Mouse (Mus musculus): ENCODE measurements around the gene Zfpm1. TPM values are rescaled to one million over a fixed set of nuclear protein-coding genes. Genes with fewer than 3 reads are reported as not detected.
A peak's percentile ranks its signal among the peaks of the same experiment; 100 is the strongest.

Gene Zfpm1
- polyA plus RNA-seq, 1 experiment from 2014 or later, result 1.4 TPM

- peaks cover 24% of the 10 kb centered on the region for H3K4me1 ChIP-seq (replicated peaks; ENCODE audit: control insufficient read depth, insufficient read depth, low read length)
- ATAC-seq (replicated peaks; ENCODE audit: low FRiP score), result no peak
- H3K9ac ChIP-seq (ENCODE audit: low read length), result no peak overlapping the region
- H3K36me3 ChIP-seq (ENCODE audit: control insufficient read depth, insufficient read depth, low read length), result no peaks in the 10 kb centered on the region
- H3K4me3 ChIP-seq (ENCODE audit: low read depth, low read length), result no peak overlapping the region
- 71% methylated on average over 6 of the region's 6 CpGs for WGBS
- no peak overlapping the region for H3K4me2 ChIP-seq (ENCODE audit: low read depth, low read length, severe bottlenecking)
- no peak overlapping the region for H3K27ac ChIP-seq (ENCODE audit: low read depth, low read length)
- peaks cover 34% of the 10 kb centered on the region for H3K27me3 ChIP-seq (ENCODE audit: control insufficient read depth, insufficient read depth, low read length)
- no peak for DNase-seq (ENCODE audit: low spot score)
- no peaks in the 10 kb centered on the region for H3K9me3 ChIP-seq (ENCODE audit: control insufficient read depth, low read length)
Measured at GRCm38 (mm10) chr8:122285727-122286126, 3.8 kb downstream of the Zfpm1 start.

GRCm38 (mm10) chr8:122286899-122287298 is 5.0 kb downstream of the Zfpm1 start:
- peaks cover 26% of the 10 kb centered on the region for H3K4me1 ChIP-seq (replicated peaks; ENCODE audit: control insufficient read depth, insufficient read depth, low read length)
- H3K4me2 ChIP-seq (ENCODE audit: low read depth, low read length, severe bottlenecking), result no peak overlapping the region
- peaks cover 34% of the 10 kb centered on the region for H3K27me3 ChIP-seq (ENCODE audit: control insufficient read depth, insufficient read depth, low read length)

GRCm38 (mm10) chr8:122287742-122288141 is 5.8 kb downstream of the Zfpm1 start:
- no peak for ATAC-seq (replicated peaks; ENCODE audit: low FRiP score)
- H3K27me3 ChIP-seq (ENCODE audit: control insufficient read depth, insufficient read depth, low read length), result peaks cover 31% of the 10 kb centered on the region
- H3K36me3 ChIP-seq (ENCODE audit: control insufficient read depth, insufficient read depth, low read length), result no peaks in the 10 kb centered on the region
- H3K4me2 ChIP-seq (ENCODE audit: low read depth, low read length, severe bottlenecking), result no peak overlapping the region
- no peak for DNase-seq (ENCODE audit: low spot score)
- no peaks in the 10 kb centered on the region for H3K9me3 ChIP-seq (ENCODE audit: control insufficient read depth, low read length)
- WGBS, result 84% methylated on average over 8 of the region's 8 CpGs
- peaks cover 21% of the 10 kb centered on the region for H3K4me1 ChIP-seq (replicated peaks; ENCODE audit: control insufficient read depth, insufficient read depth, low read length)
- H3K4me3 ChIP-seq (ENCODE audit: low read depth, low read length), result no peak overlapping the region
- H3K27ac ChIP-seq (ENCODE audit: low read depth, low read length), result no peak overlapping the region
- no peak overlapping the region for H3K9ac ChIP-seq (ENCODE audit: low read length)

More at GRCm38 (mm10) chr8:122286899-122287298, 5.0 kb downstream of the Zfpm1 start:
- Histone ChIP-seq H3K27ac (ENCODE audit: low read depth, low read length) (no peak overlapping the region), H3K36me3 (ENCODE audit: control insufficient read depth, insufficient read depth, low read length) (no peaks in the 10 kb centered on the region), H3K4me3 (ENCODE audit: low read depth, low read length) (no peak overlapping the region), H3K9me3 (ENCODE audit: control insufficient read depth, low read length) (no peaks in the 10 kb centered on the region), H3K9ac (ENCODE audit: low read length) (no peak overlapping the region)
- WGBS, result 88% methylated on average over 10 of the region's 10 CpGs
- ATAC-seq (replicated peaks; ENCODE audit: low FRiP score) (no peak), DNase-seq (ENCODE audit: low spot score) (no peak)

GRCm38 (mm10) chr8:122288344-122288743 is 6.4 kb downstream of the Zfpm1 start:
- H3K27me3 ChIP-seq (ENCODE audit: control insufficient read depth, insufficient read depth, low read length), result peaks cover 25% of the 10 kb centered on the region
- H3K9ac ChIP-seq (ENCODE audit: low read length), result no peak overlapping the region
- no peak overlapping the region for H3K4me3 ChIP-seq (ENCODE audit: low read depth, low read length)
- ATAC-seq (replicated peaks; ENCODE audit: low FRiP score) (no peak), DNase-seq (ENCODE audit: low spot score) (no peak)
- no peak overlapping the region for H3K27ac ChIP-seq (ENCODE audit: low read depth, low read length)
- H3K4me1 ChIP-seq (replicated peaks; ENCODE audit: control insufficient read depth, insufficient read depth, low read length), result peaks cover 15% of the 10 kb centered on the region
- H3K9me3 ChIP-seq (ENCODE audit: control insufficient read depth, low read length), result no peaks in the 10 kb centered on the region
- no peaks in the 10 kb centered on the region for H3K36me3 ChIP-seq (ENCODE audit: control insufficient read depth, insufficient read depth, low read length)
- no peak overlapping the region for H3K4me2 ChIP-seq (ENCODE audit: low read depth, low read length, severe bottlenecking)
- 89% methylated on average over 3 of the region's 3 CpGs for WGBS

GRCm38 (mm10) chr8:122291075-122291474 is 9.1 kb downstream of the Zfpm1 start:
- Histone ChIP-seq H3K36me3 (ENCODE audit: control insufficient read depth, insufficient read depth, low read length) (no peaks in the 10 kb centered on the region), H3K4me3 (ENCODE audit: low read depth, low read length) (no peak overlapping the region), H3K9ac (ENCODE audit: low read length) (no peak overlapping the region), H3K4me1 (replicated peaks; ENCODE audit: control insufficient read depth, insufficient read depth, low read length) (peaks cover 6% of the 10 kb centered on the region; the same call in 1 of the 2 replicates), H3K9me3 (ENCODE audit: control insufficient read depth, low read length) (no peaks in the 10 kb centered on the region), H3K27ac (ENCODE audit: low read depth, low read length) (no peak overlapping the region), H3K27me3 (ENCODE audit: control insufficient read depth, insufficient read depth, low read length) (no peaks in the 10 kb centered on the region), H3K4me2 (ENCODE audit: low read depth, low read length, severe bottlenecking) (no peak overlapping the region)
- 84% methylated on average over 12 of the region's 12 CpGs for WGBS
- ATAC-seq (replicated peaks; ENCODE audit: low FRiP score) (no peak), DNase-seq (ENCODE audit: low spot score) (no peak)

- H3K27me3 ChIP-seq (ENCODE audit: control insufficient read depth, insufficient read depth, low read length), result no peaks in the 10 kb centered on the region
- H3K36me3 ChIP-seq (ENCODE audit: control insufficient read depth, insufficient read depth, low read length), result no peaks in the 10 kb centered on the region
- H3K9me3 ChIP-seq (ENCODE audit: control insufficient read depth, low read length), result no peaks in the 10 kb centered on the region
- ATAC-seq (replicated peaks; ENCODE audit: low FRiP score) (no peak), DNase-seq (ENCODE audit: low spot score) (no peak)
- WGBS, result 36% methylated on average over 10 of the region's 10 CpGs
- H3K4me3 ChIP-seq (ENCODE audit: low read depth, low read length), result no peak overlapping the region
- H3K4me2 ChIP-seq (ENCODE audit: low read depth, low read length, severe bottlenecking), result no peak overlapping the region
- H3K9ac ChIP-seq (ENCODE audit: low read length), result no peak overlapping the region
- peaks cover 6% of the 10 kb centered on the region; the same call in 1 of the 2 replicates for H3K4me1 ChIP-seq (replicated peaks; ENCODE audit: control insufficient read depth, insufficient read depth, low read length)
- no peak overlapping the region for H3K27ac ChIP-seq (ENCODE audit: low read depth, low read length)
Measured at GRCm38 (mm10) chr8:122291549-122291948, 9.6 kb downstream of the Zfpm1 start.

- Histone ChIP-seq H3K4me2 (ENCODE audit: low read depth, low read length, severe bottlenecking) (no peak overlapping the region), H3K27me3 (ENCODE audit: control insufficient read depth, insufficient read depth, low read length) (no peaks in the 10 kb centered on the region), H3K9ac (ENCODE audit: low read length) (no peak overlapping the region), H3K9me3 (ENCODE audit: control insufficient read depth, low read length) (no peaks in the 10 kb centered on the region), H3K36me3 (ENCODE audit: control insufficient read depth, insufficient read depth, low read length) (no peaks in the 10 kb centered on the region), H3K4me3 (ENCODE audit: low read depth, low read length) (no peak overlapping the region), H3K27ac (ENCODE audit: low read depth, low read length) (no peak overlapping the region), H3K4me1 (replicated peaks; ENCODE audit: control insufficient read depth, insufficient read depth, low read length) (peaks cover 6% of the 10 kb centered on the region; the same call in 1 of the 2 replicates)
- no peak for ATAC-seq (replicated peaks; ENCODE audit: low FRiP score)
- WGBS, result 69% methylated on average over 10 of the region's 10 CpGs
- DNase-seq (ENCODE audit: low spot score), result no peak
Measured at GRCm38 (mm10) chr8:122293484-122293883, 11.5 kb downstream of the Zfpm1 start.

GRCm38 (mm10) chr8:122294273-122294683 is 12.3 kb downstream of the Zfpm1 start:
- Histone ChIP-seq H3K4me2 (ENCODE audit: low read depth, low read length, severe bottlenecking) (0 out of 2 replicates have a peak overlapping the region, but pooled peaks have one; percentile 8), H3K4me1 (replicated peaks; ENCODE audit: control insufficient read depth, insufficient read depth, low read length) (peaks cover 6% of the 10 kb centered on the region; the same call in 1 of the 2 replicates), H3K9ac (ENCODE audit: low read length) (no peak overlapping the region), H3K9me3 (ENCODE audit: control insufficient read depth, low read length) (no peaks in the 10 kb centered on the region), H3K36me3 (ENCODE audit: control insufficient read depth, insufficient read depth, low read length) (no peaks in the 10 kb centered on the region), H3K4me3 (ENCODE audit: low read depth, low read length) (no peak overlapping the region), H3K27me3 (ENCODE audit: control insufficient read depth, insufficient read depth, low read length) (no peaks in the 10 kb centered on the region), H3K27ac (ENCODE audit: low read depth, low read length) (no peak overlapping the region)
- ATAC-seq (replicated peaks; ENCODE audit: low FRiP score), result peak; percentile 65; the same call in 1 of the 2 replicates
- WGBS, result 3% methylated on average over 7 of the region's 7 CpGs
- peak; percentile 72 for DNase-seq (ENCODE audit: low spot score)

GRCm38 (mm10) chr8:122295389-122295788 is 13.4 kb downstream of the Zfpm1 start:
- H3K4me2 ChIP-seq (ENCODE audit: low read depth, low read length, severe bottlenecking), result no peak overlapping the region
- WGBS, result 69% methylated on average over 9 of the region's 9 CpGs
- H3K9ac ChIP-seq (ENCODE audit: low read length), result no peak overlapping the region
- ATAC-seq (replicated peaks; ENCODE audit: low FRiP score) (no peak), DNase-seq (ENCODE audit: low spot score) (no peak)
- no peaks in the 10 kb centered on the region for H3K27me3 ChIP-seq (ENCODE audit: control insufficient read depth, insufficient read depth, low read length)
- no peaks in the 10 kb centered on the region for H3K36me3 ChIP-seq (ENCODE audit: control insufficient read depth, insufficient read depth, low read length)
- no peak overlapping the region for H3K27ac ChIP-seq (ENCODE audit: low read depth, low read length)
- peaks cover 6% of the 10 kb centered on the region; the same call in 1 of the 2 replicates for H3K4me1 ChIP-seq (replicated peaks; ENCODE audit: control insufficient read depth, insufficient read depth, low read length)
- no peak overlapping the region for H3K4me3 ChIP-seq (ENCODE audit: low read depth, low read length)
- no peaks in the 10 kb centered on the region for H3K9me3 ChIP-seq (ENCODE audit: control insufficient read depth, low read length)
